Mouse (Mus musculus) cerebellum, postnatal 4 days (tissue): ENCODE data around the gene St3gal2.
A peak's percentile ranks its signal among the peaks of the same experiment; 100 is the strongest.
"Not testable (repeated sequence)": the region's sequence is repeated elsewhere in the genome, so short reads cannot be mapped to it uniquely, and the experiment has no call there.

ENCODE experiments used
- DNase-seq, 2 experiments: peaks; one replicate each; pipeline ENCODE4 v3.0.0; 2022; ENCODE audit warnings: low spot score in 2 of 2, mixed read lengths in 1 of 2

Gene St3gal2

DNA sequence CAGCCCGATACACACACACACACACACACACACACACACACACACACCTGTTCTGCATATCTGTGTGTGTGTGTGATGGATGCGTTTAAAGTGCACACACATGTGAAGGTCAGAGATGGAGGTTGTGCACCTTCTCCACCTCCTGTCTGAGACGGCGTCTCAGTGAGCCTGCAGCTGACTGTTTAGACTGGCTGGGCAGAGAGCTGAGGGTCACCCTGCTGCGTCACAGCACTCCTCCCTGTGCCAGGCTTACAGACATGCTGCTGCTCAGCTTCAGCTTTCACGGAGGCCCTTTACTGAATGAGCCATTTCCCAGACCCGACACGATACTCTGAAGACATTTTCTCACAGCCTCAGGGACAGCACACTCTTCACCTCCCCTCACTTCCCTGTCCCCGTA lies 70.3 kb downstream of the St3gal2 start:
- DNase-seq = no peak

DNA sequence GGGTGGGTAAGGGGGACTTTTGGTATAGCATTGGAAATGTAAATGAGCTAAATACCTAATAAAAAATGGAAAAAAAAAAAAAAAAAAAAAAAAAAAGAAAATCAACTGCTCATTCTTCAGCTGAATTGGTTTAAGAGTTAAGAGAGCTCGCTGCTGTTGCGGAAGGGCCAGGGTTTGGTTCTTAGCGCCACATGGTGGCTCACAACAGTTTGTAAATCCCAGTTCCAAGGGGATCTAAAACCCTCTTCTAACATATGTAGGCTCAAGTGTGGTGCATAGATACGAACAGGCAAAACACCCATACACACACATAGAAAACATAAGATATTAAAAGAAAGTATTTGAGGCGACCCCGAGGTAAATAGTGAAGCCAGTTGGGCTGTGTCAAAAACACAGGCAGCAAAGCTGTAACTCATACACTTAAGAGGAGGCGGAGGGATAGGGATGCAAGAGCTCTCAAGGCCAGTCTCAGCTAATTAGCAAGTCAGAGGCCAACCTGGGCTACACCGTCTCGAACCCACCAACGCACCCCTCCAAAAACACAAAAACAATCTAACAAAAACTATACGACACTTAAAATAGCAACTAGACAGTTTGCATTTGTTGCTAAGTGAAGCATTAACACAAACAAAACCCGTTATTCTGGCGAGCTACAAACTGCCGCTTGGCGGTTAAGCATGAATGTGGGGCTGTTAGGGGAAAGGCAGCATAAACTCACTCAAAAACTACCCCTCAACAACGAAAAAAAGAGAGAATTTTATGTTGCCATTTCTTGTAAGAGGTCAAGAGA lies 77.1 kb downstream of the St3gal2 start:
- DNase-seq = no peak

DNA sequence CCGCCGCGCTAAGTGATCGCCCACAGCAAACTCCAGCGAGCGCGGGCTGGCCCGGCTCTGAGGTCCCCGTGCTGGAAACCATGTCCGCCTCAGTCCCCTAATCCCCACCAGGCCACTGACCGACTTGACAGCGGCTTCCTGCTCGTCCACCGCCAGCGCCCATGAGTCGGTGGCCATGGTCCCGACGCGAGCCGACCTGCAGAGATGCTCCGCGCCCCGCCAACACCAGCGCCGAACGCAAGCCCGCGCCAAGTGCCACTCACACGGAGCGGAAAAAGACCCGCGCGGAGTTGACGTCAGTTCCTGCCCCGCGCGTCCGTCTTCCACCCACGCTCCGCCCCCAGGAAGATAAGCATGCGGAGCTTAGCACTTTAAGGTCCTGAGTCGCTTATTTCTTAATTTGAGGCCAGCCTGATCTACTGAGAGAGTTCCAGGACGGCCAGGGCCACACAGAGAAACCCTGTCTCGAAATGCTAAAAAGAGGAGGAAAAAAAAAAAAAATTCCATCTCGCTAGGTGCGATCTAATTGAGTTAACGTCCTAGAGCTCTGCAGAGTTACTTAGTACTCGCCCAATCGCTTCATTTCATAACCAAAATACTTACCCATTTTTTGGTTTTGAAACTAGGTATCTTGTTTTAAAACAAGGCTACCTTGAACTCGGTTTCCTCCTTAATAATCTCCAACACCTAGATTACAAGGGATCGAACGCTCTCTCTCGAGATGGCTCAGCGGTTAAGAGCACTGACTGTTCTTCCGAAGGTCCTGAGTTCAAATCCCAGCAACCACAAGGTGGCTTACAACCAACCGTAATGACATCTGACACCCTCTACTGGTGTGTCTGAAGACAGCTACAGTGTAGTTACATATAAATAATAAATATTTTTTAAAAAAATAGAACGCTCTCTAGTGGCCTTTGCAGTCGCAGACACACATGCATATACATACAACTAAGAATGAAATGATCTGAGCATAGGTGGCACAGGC lies 78.1 kb downstream of the St3gal2 start, which contains the start of gene Ddx19a:
Gene Ddx19a (minus strand): TSS at position 254 of the 985 bp plus-strand sequence.
- DNase-seq = peak; percentile 73 to 85

DNA sequence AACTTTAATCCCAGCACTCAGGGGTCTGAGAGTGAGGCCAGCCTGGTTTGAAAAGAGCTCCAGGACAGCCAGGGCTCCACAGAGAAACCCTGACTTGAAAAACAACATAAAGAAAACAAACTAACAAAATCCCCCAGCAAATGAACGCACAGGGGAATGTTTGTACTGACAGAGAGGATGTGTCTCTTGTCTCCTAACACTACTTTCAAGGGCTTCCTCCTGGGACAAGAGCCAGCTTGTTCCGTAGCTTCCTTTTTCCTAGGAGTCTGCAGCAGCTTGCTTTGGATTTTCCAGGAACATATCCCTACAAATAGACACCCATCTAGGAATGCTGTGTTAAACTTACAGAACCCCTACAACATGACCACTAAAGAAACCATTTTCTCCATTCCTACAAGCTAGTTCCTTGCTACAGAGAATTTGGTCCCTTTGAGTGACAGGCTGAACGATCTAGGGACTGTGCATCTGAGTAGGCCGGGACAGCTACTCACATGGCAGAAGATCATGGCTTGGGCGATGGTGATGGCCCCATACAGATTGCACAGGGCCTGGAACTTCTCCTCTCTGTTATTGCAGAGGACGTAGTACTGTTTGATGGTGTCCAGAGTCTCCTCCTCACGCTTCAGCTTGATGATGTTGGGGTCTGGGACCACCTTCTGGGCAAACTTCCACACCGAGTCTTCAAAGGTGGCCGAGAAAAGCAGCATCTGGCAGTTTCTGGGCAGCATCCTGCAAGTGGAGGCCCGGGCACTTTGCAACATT lies 90.7 kb downstream of the St3gal2 start:
- DNase-seq = not testable (repeated sequence)
